Mouse (Mus musculus) stomach, embryonic 14.5 days (tissue): ENCODE data around the gene Oxsr1. TPM values are rescaled to one million over a fixed set of nuclear protein-coding genes. Genes with fewer than 3 reads are reported as not detected.
A peak's percentile ranks its signal among the peaks of the same experiment; 100 is the strongest.

Source experiments
- ATAC-seq: fragments of 200-750 bp; cut with Nextera tagmentation; 2 replicates; pipeline ENCODE4 v1.8.0; 2017; ENCODE audit warnings: low read depth, moderate TSS enrichment; ENCODE audit not compliant: insufficient number of reproducible peaks, insufficient read depth, low FRiP score
- H3K27ac ChIP-seq: fragments of 300-500 bp; sonication (generic); 2 replicates; pipeline ENCODE4 v1.5.1; 2014; ENCODE audit warnings: mild to moderate bottlenecking, low read length, moderate library complexity, mixed read lengths
- H3K27me3 ChIP-seq: fragments of 300-500 bp; sonication (generic); 2 replicates; pipeline ENCODE4 v1.6.1; 2014; ENCODE audit warnings: low read length, control low read depth, mixed read lengths; ENCODE audit not compliant: control insufficient read depth, insufficient read depth
- H3K36me3 ChIP-seq: fragments of 300-500 bp; sonication (generic); 2 replicates; pipeline ENCODE4 v1.6.1; 2014; ENCODE audit warnings: mild to moderate bottlenecking, control low read depth, low read length, moderate library complexity, mixed read lengths; ENCODE audit not compliant: control insufficient read depth, insufficient read depth
- H3K4me1 ChIP-seq: fragments of 300-500 bp; sonication (generic); 2 replicates; pipeline ENCODE4 v1.6.1; 2014; ENCODE audit warnings: low read length, control low read depth, mixed read lengths; ENCODE audit not compliant: control insufficient read depth, insufficient read depth
- H3K4me2 ChIP-seq: fragments of 300-500 bp; sonication (generic); replicated peaks from 2 replicates; pipeline ENCODE4 v1.6.1; 2014; ENCODE audit warnings: low read depth, low read length, control low read depth
- H3K4me3 ChIP-seq: fragments of 300-500 bp; sonication (generic); 2 replicates; pipeline ENCODE4 v1.5.1; 2014; ENCODE audit warnings: low read depth, low read length, control low read depth
- H3K9ac ChIP-seq: fragments of 300-500 bp; sonication (generic); replicated peaks from 2 replicates; pipeline ENCODE4 v1.6.1; 2014; ENCODE audit warnings: low read depth, mild to moderate bottlenecking, control low read depth, low read length, moderate library complexity, mixed read lengths
- H3K9me3 ChIP-seq: fragments of 300-500 bp; sonication (generic); 2 replicates; pipeline ENCODE4 v1.6.1; 2016; ENCODE audit warnings: low read depth, low read length, control low read depth; ENCODE audit not compliant: control insufficient read depth
- WGBS: fragments of 180-500 bp; shearing (Covaris S2); extraction: QIAGEN DNeasy Blood & Tissue Kit; methylation state at CpG from one replicate; pipeline ENCODE4 v1.1.7; 2014; 5-methylcytosine and 5-hydroxymethylcytosine counted together
- polyA plus RNA-seq: library from polyadenylated mRNA; unstranded; fragments of >200 nt; fragmentation: Nextera tagmentation; extraction: Ambion mirVana; gene quantifications from 2 replicates; pipeline ENCODE4 v1.2.1, GENCODE M21; 2014

Gene Oxsr1
- polyA plus RNA-seq, 1 experiment from 2014 or later: 16.6 TPM

- under 1% methylated on average over 68 of the region's 68 CpGs for WGBS
- Histone ChIP-seq H3K9me3 (no peaks in the 10 kb centered on the region), H3K27me3 (no peaks in the 10 kb centered on the region), H3K9ac (peak within 1 kb of the TSS; percentile 65), H3K36me3 (peaks cover 32% of the 10 kb centered on the region), H3K4me1 (peaks cover 16% of the 10 kb centered on the region), H3K4me3 (peak within 1 kb of the TSS; percentile 69), H3K4me2 (peak within 1 kb of the TSS; percentile 82), H3K27ac (peak within 1 kb of the TSS; percentile 90)
- ATAC-seq: peak; percentile 98
These were observed 18.9 kb upstream of the Oxsr1 start, which contains the start of gene Myd88 for GRCm38 (mm10) chr9:119340909-119341816. Gene Myd88 (minus strand): TSS chr9:119341411.

GRCm38 (mm10) chr9:119340212-119340580 is 18.0 kb upstream of the Oxsr1 start:
- peak overlapping the region; percentile 69 for H3K4me3 ChIP-seq
- peak overlapping the region; percentile 22 for H3K9ac ChIP-seq
- H3K9me3 ChIP-seq: no peaks in the 10 kb centered on the region
- WGBS: 3% methylated on average over 8 of the region's 8 CpGs
- no peaks in the 10 kb centered on the region for H3K27me3 ChIP-seq
- H3K27ac ChIP-seq: peak overlapping the region; percentile 90
- peak overlapping the region; percentile 82 for H3K4me2 ChIP-seq
- peaks cover 28% of the 10 kb centered on the region for H3K36me3 ChIP-seq
- ATAC-seq: no peak
- peaks cover 16% of the 10 kb centered on the region for H3K4me1 ChIP-seq

- Histone ChIP-seq H3K9me3 (no peaks in the 10 kb centered on the region), H3K27me3 (no peaks in the 10 kb centered on the region), H3K36me3 (peaks cover 25% of the 10 kb centered on the region), H3K4me2 (peak within 1 kb of the TSS; percentile 82), H3K9ac (peak within 1 kb of the TSS; percentile 72), H3K4me3 (peak within 1 kb of the TSS; percentile 69), H3K27ac (peak within 1 kb of the TSS; percentile 90), H3K4me1 (peaks cover 16% of the 10 kb centered on the region)
- WGBS: 1% methylated on average over 43 of the region's 43 CpGs
- no peak; the same call in 1 of the 2 replicates for ATAC-seq
These were observed 17.5 kb upstream of the Oxsr1 start, which contains the start of gene Acaa1a for GRCm38 (mm10) chr9:119339558-119340211. Gene Acaa1a (plus strand): TSS chr9:119339676.

DNA sequence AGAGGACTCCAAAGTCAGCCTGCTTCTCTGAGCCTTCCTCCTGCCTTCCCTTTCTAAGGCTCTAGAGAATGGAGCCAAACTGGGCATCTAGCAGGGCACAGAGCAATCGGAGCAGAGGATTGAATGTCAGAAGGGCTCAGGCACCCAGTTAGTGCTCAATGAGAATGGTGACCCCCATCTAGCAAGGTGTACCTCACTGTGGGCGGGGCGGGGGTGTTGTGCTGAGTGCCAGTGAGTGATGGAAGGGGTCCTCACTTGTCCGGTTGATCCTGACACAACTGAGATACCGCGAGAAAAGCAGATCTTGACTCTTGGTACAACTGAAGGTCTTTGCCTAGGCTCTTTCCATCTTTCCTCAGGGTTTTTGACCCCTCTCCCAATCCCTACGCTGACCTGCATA is 16.9 kb upstream of the Oxsr1 start:
- Histone ChIP-seq H3K9ac (peak overlapping the region; percentile 72), H3K27ac (no peak overlapping the region), H3K4me2 (peak overlapping the region; percentile 82), H3K36me3 (peaks cover 20% of the 10 kb centered on the region), H3K4me3 (peak overlapping the region; percentile 69), H3K9me3 (no peaks in the 10 kb centered on the region), H3K27me3 (no peaks in the 10 kb centered on the region), H3K4me1 (peaks cover 19% of the 10 kb centered on the region)
- no peak for ATAC-seq
- 36% methylated on average over 7 of the region's 7 CpGs for WGBS

- peaks cover 12% of the 10 kb centered on the region for H3K36me3 ChIP-seq
- no peak overlapping the region for H3K27ac ChIP-seq
- H3K4me2 ChIP-seq: no peak overlapping the region
- ATAC-seq: no peak
- H3K9ac ChIP-seq: no peak overlapping the region
- WGBS: 92% methylated on average over 3 of the region's 3 CpGs
- H3K27me3 ChIP-seq: no peaks in the 10 kb centered on the region
- peaks cover 19% of the 10 kb centered on the region for H3K4me1 ChIP-seq
- H3K4me3 ChIP-seq: no peak overlapping the region
- H3K9me3 ChIP-seq: no peaks in the 10 kb centered on the region
These were observed 16.1 kb upstream of the Oxsr1 start for GRCm38 (mm10) chr9:119338350-119338749.

DNA sequence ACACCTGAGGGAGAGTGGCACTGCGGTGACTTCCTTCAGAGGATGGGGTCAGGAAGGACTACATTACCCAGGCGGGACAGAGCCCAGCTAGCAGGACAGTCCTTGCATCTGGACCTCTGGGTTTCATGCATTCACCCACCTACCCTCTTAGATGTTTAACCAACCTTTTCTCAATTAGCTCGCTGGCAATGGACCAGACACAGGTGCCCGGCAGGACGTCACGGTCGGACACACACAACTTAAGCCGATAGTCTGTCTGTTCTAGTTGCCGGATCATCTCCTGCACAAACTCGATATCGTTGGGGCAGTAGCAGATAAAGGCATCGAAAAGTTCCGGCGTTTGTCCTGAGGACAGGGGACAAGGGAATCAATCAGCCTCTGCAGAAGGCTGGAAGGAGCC is 15.6 kb upstream of the Oxsr1 start:
- no peak overlapping the region for H3K4me3 ChIP-seq
- WGBS: 94% methylated on average over 14 of the region's 14 CpGs
- H3K4me1 ChIP-seq: peaks cover 19% of the 10 kb centered on the region

DNA sequence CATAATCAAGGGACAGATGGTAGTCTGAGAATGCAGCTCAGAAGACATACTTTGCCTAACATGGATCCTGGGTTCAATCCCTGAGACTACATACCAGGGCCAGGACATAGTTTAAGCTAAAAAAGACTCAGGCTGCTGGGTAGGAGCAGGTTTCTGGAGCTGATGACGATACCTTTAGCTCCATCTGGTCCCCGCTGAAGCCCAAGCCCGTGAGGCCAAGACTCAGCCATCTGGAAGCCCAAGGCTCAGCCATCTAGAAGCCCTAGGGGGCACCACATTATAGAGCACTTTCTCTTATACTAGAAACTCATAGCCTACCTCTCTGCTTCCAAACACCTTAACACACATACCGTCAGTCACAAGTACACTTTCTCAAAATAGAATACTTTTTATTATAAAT is 13.3 kb upstream of the Oxsr1 start:
- Histone ChIP-seq H3K9me3 (no peaks in the 10 kb centered on the region), H3K4me2 (no peak overlapping the region), H3K4me3 (no peak overlapping the region), H3K36me3 (peaks cover 10% of the 10 kb centered on the region; the same call in 1 of the 2 replicates), H3K27me3 (no peaks in the 10 kb centered on the region), H3K27ac (no peak overlapping the region), H3K9ac (no peak overlapping the region), H3K4me1 (0 out of 2 replicates have a peak, but pooled peaks cover 13% of the 10 kb centered on the region)
- no peak for ATAC-seq
- WGBS: 75% methylated on average over 4 of the region's 4 CpGs

More for the DNA sequence above, 15.6 kb upstream of the Oxsr1 start:
- no peak for ATAC-seq
- H3K36me3 ChIP-seq: peaks cover 10% of the 10 kb centered on the region; the same call in 1 of the 2 replicates
- H3K27ac ChIP-seq: no peak overlapping the region
- H3K4me2 ChIP-seq: no peak overlapping the region
- H3K9ac ChIP-seq: no peak overlapping the region
- H3K27me3 ChIP-seq: no peaks in the 10 kb centered on the region
- H3K9me3 ChIP-seq: no peaks in the 10 kb centered on the region

DNA sequence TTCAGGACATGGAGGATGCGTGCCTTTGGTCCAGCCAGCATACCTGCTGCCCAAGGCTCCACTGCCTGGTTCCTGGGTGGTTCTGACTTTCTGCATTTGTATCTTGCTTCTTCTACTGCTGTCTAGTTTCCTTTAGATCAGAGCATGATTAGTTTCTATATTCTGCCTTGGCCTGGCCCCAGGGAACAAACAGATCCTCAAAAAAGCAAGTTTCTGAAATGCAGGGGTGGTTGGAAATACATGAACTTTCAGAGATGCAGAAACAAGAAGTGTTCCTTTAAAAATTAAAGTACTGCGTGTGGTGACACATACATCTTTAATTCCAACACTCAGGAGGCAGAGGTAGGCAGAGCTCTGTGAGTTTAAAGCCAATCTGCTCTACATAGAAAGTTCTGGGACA is 12.6 kb upstream of the Oxsr1 start:
- WGBS: 89% methylated on average over 2 of the region's 2 CpGs
- no peaks in the 10 kb centered on the region for H3K27me3 ChIP-seq
- H3K9ac ChIP-seq: no peak overlapping the region
- H3K36me3 ChIP-seq: peaks cover 10% of the 10 kb centered on the region; the same call in 1 of the 2 replicates
- no peak for ATAC-seq
- 0 out of 2 replicates have a peak, but pooled peaks cover 8% of the 10 kb centered on the region for H3K4me1 ChIP-seq
- no peak overlapping the region for H3K4me2 ChIP-seq
- H3K4me3 ChIP-seq: no peak overlapping the region
- no peak overlapping the region for H3K27ac ChIP-seq
- no peaks in the 10 kb centered on the region for H3K9me3 ChIP-seq
